Mouse (Mus musculus): ENCODE data around the gene Lonrf2. TPM values are rescaled to one million over a fixed set of nuclear protein-coding genes. Genes with fewer than 3 reads are reported as not detected.

Gene Lonrf2
- total RNA-seq (2021) = 5.7 and 7.8 TPM in 2 replicates
- long read RNA-seq, full-length matches to known transcripts = 2 of 2 reads
- long read RNA-seq, partial matches to known transcripts = 0 of 2 reads
- long read RNA-seq, other reads (novel, unspliced or antisense) = 0 of 2 reads

- DNase-seq = peak; percentile 15
Observed at GRCm38 (mm10) chr1:38836477-38836872, at the start of gene Lonrf2. Gene Lonrf2 (minus strand): TSS chr1:38836711.

GRCm38 (mm10) chr1:38885956-38886355, 49.4 kb upstream of the Lonrf2 start:
- no peak for DNase-seq

- no peak for DNase-seq
Observed at GRCm38 (mm10) chr1:38883766-38884165, 47.3 kb upstream of the Lonrf2 start.

GRCm38 (mm10) chr1:38882746-38883145, 46.2 kb upstream of the Lonrf2 start:
- no peak for DNase-seq

GRCm38 (mm10) chr1:38881366-38881765, 44.9 kb upstream of the Lonrf2 start:
- no peak for DNase-seq

- no peak for DNase-seq
Observed at GRCm38 (mm10) chr1:38876671-38877382, 40.3 kb upstream of the Lonrf2 start.

GRCm38 (mm10) chr1:38873911-38874310, 37.4 kb upstream of the Lonrf2 start:
- no peak for DNase-seq

- DNase-seq = no peak
Observed at GRCm38 (mm10) chr1:38871834-38872233, 35.3 kb upstream of the Lonrf2 start.

- DNase-seq = no peak
Observed at GRCm38 (mm10) chr1:38869398-38870195, 33.1 kb upstream of the Lonrf2 start.

GRCm38 (mm10) chr1:38866242-38866641, 29.7 kb upstream of the Lonrf2 start:
- DNase-seq = no peak

- DNase-seq = no peak
Observed at GRCm38 (mm10) chr1:38864341-38864740, 27.8 kb upstream of the Lonrf2 start.

GRCm38 (mm10) chr1:38862213-38862612, 25.7 kb upstream of the Lonrf2 start:
- peak; percentile 51 for DNase-seq

GRCm38 (mm10) chr1:38860867-38861524, 24.5 kb upstream of the Lonrf2 start:
- no peak for DNase-seq

GRCm38 (mm10) chr1:38860207-38860606, 23.7 kb upstream of the Lonrf2 start:
- no peak for DNase-seq

GRCm38 (mm10) chr1:38856196-38856595, 19.7 kb upstream of the Lonrf2 start:
- DNase-seq = peak; percentile 67

GRCm38 (mm10) chr1:38852250-38852649, 15.7 kb upstream of the Lonrf2 start:
- DNase-seq = no peak

GRCm38 (mm10) chr1:38850650-38851049, 14.1 kb upstream of the Lonrf2 start:
- no peak for DNase-seq

- DNase-seq = no peak
Observed at GRCm38 (mm10) chr1:38848451-38849289, 12.2 kb upstream of the Lonrf2 start.

- DNase-seq = no peak
Observed at GRCm38 (mm10) chr1:38847975-38848374, 11.5 kb upstream of the Lonrf2 start.

- DNase-seq = no peak
Observed at GRCm38 (mm10) chr1:38843275-38843674, 6.8 kb upstream of the Lonrf2 start.

- no peak for DNase-seq
Observed at GRCm38 (mm10) chr1:38842861-38843260, 6.3 kb upstream of the Lonrf2 start.

- DNase-seq = no peak
Observed at GRCm38 (mm10) chr1:38839944-38840343, 3.4 kb upstream of the Lonrf2 start.
